Mouse (Mus musculus) liver, adult 2 months (tissue): ENCODE results near the gene Itsn1. TPM values are rescaled to one million over a fixed set of nuclear protein-coding genes. Genes with fewer than 3 reads are reported as not detected.
A peak's percentile ranks its signal among the peaks of the same experiment; 100 is the strongest.

Experiments
- DNase-seq: peaks from one replicate; pipeline ENCODE4 v3.0.0-alpha.2; 2011; ENCODE audit warnings: low read depth, low spot score; ENCODE audit errors: extremely low read depth
- H3K27ac ChIP-seq: fragments of 200-500 bp; replicated peaks from 2 replicates; pipeline ENCODE4 v1.5.1; 2012; ENCODE audit warnings: low read depth, mild to moderate bottlenecking, control low read depth, inconsistent platforms, low read length; ENCODE audit not compliant: insufficient read depth
- H3K27me3 ChIP-seq: fragments of 200-500 bp; 2 replicates; pipeline ENCODE4 v1.6.1; 2012; ENCODE audit warnings: mild to moderate bottlenecking, moderate library complexity, low read length, inconsistent platforms; ENCODE audit not compliant: control insufficient read depth, insufficient read depth
- H3K36me3 ChIP-seq: fragments of 200-500 bp; 2 replicates; pipeline ENCODE4 v1.6.1; 2012; ENCODE audit warnings: low read length, inconsistent platforms; ENCODE audit not compliant: control insufficient read depth, insufficient read depth
- H3K4me1 ChIP-seq: fragments of 200-500 bp; 2 replicates; pipeline ENCODE4 v1.6.1; 2011; ENCODE audit warnings: low read length; ENCODE audit not compliant: control insufficient read depth, insufficient read depth
- H3K4me3 ChIP-seq: fragments of 200-500 bp; 2 replicates; pipeline ENCODE4 v1.5.1; 2011; ENCODE audit warnings: low read depth, mild to moderate bottlenecking, control low read depth, low read length, moderate library complexity; ENCODE audit not compliant: insufficient read depth
- H3K79me2 ChIP-seq: fragments of 200-500 bp; 2 replicates; pipeline ENCODE4 v1.6.1; 2012; ENCODE audit warnings: inconsistent platforms, mild to moderate bottlenecking, low read length, moderate library complexity; ENCODE audit not compliant: control insufficient read depth, insufficient read depth
- H3K9ac ChIP-seq: fragments of 200-500 bp; 2 replicates; pipeline ENCODE4 v1.6.1; 2012; ENCODE audit warnings: low read depth, mild to moderate bottlenecking, control low read depth, inconsistent platforms, low read length
- CTCF ChIP-seq: fragments of 200-500 bp; IDR thresholded peaks from 2 replicates; pipeline ENCODE4 v1.5.1; 2011; ENCODE audit warnings: low read depth, low read length, control low read depth
- POLR2A ChIP-seq: fragments of 200-500 bp; IDR thresholded peaks from 2 replicates; pipeline ENCODE4 v1.6.1; 2011; ENCODE audit warnings: low read length, control low read depth; ENCODE audit not compliant: insufficient read depth; ENCODE audit errors: extremely low read depth
- WGBS: fragments of 180-500 bp; shearing (Covaris S2); methylation state at CpG from one replicate; pipeline ENCODE4 v1.1.7; 2018; 5-methylcytosine and 5-hydroxymethylcytosine counted together
- polyA plus RNA-seq: library from polyadenylated mRNA; depleted of rRNA; stranded (reverse); fragments of >200 nt; gene quantifications from 2 replicates; pipeline ENCODE4 v1.2.3, GENCODE M21; 2012
- total RNA-seq: library from RNA; depleted of rRNA; stranded (reverse); fragments of >200 nt; gene quantifications from 2 replicates; pipeline ENCODE4 v1.2.3, GENCODE M21; 2014

Gene Itsn1
- total and polyA plus RNA-seq, 2 experiments, result 13.6 to 16.3 TPM

DNA sequence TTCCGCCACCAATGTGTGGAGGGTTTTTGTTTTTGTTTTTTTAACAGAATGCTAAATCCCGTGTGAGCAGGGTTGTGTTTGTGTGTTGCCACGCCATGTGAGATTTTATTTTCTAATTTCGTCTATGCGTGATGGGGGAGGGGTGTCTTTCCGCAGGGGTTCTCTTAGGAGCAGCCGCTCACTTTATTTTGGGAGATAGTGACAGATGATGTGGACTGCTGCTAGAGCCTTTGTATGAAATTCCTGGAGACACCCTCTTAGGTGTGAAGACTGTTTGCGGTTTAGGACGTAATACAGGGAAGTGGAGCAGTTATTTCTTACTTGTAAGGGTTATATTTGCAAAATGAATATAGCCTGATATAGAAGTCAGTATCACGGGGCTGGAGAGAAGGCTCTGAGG is 176.9 kb downstream of the Itsn1 start:
- Histone ChIP-seq H3K27me3 (no peaks in the 10 kb centered on the region), H3K4me3 (no peak overlapping the region), H3K36me3 (no peaks in the 10 kb centered on the region), H3K9ac (no peak overlapping the region), H3K4me1 (no peaks in the 10 kb centered on the region), H3K27ac (no peak overlapping the region), H3K79me2 (no peaks in the 10 kb centered on the region)
- no peak for DNase-seq
- TF ChIP-seq CTCF (no peak), POLR2A (no peak)
- WGBS, result 89% methylated on average over 10 of the region's 10 CpGs

DNA sequence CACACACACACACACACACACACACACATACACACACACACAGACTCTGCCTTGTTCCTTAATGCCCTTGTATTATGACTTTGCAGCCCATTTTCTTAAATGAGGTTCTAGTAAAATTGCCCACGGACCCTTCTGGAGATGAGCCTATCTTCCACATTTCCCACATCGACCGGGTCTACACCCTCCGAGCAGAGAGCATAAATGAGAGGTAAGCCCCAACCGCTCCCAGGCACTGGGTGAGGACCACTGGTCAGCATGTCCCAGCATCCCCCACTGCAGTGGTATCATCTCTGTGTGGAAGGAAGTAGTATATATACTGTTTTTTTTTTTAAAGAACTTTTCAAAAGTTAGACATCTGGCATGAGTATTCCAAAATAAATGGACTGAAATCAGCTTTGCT is 177.6 kb downstream of the Itsn1 start:
- Histone ChIP-seq H3K9ac (no peak overlapping the region), H3K4me3 (no peak overlapping the region), H3K36me3 (no peaks in the 10 kb centered on the region), H3K27me3 (no peaks in the 10 kb centered on the region), H3K4me1 (no peaks in the 10 kb centered on the region), H3K27ac (no peak overlapping the region), H3K79me2 (no peaks in the 10 kb centered on the region)
- no peak for DNase-seq
- WGBS, result 94% methylated on average over 5 of the region's 5 CpGs
- no peak for TF ChIP-seq CTCF
- no peak for TF ChIP-seq POLR2A

- 79% methylated on average over 11 of the region's 11 CpGs for WGBS
- H3K9ac ChIP-seq, result no peak overlapping the region
- no peaks in the 10 kb centered on the region for H3K36me3 ChIP-seq
- H3K4me1 ChIP-seq, result no peaks in the 10 kb centered on the region
- no peak for TF ChIP-seq CTCF
- TF ChIP-seq POLR2A, result no peak
- no peak overlapping the region for H3K4me3 ChIP-seq
- no peaks in the 10 kb centered on the region for H3K79me2 ChIP-seq
- no peak overlapping the region for H3K27ac ChIP-seq
- DNase-seq, result no peak
- H3K27me3 ChIP-seq, result no peaks in the 10 kb centered on the region
These were observed 178.1 kb downstream of the Itsn1 start for GRCm38 (mm10) chr16:91907158-91907557.

- Histone ChIP-seq H3K79me2 (no peaks in the 10 kb centered on the region), H3K9ac (no peak overlapping the region), H3K27me3 (no peaks in the 10 kb centered on the region), H3K4me1 (no peaks in the 10 kb centered on the region), H3K36me3 (no peaks in the 10 kb centered on the region), H3K4me3 (no peak overlapping the region), H3K27ac (no peak overlapping the region)
- TF ChIP-seq POLR2A (no peak), CTCF (no peak)
- 88% methylated on average over 15 of the region's 15 CpGs for WGBS
- no peak for DNase-seq
These were observed 180.7 kb downstream of the Itsn1 start for GRCm38 (mm10) chr16:91909569-91910335.

DNA sequence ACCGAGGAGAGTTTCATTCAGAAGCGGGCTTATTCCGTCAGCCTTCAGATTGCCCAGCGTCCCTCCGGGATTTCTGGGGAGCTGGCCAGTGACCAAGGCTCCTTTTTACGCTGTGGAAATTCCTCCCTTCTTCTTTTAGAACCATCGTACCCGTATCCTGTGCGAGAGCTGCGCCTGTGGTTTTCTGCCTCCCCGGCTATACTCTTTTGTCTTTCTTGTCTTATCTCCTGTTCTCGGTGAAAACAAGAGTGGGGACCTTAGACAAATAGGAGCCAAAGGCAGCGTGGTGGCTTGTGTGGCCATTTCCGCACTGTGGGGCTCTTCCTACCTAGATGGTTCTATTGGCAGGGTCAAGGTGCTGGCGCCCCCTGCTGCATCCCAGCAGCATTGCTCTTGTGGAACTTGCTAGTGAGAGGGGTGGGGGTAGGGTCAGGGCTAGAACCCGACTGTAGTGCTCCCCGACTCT is 188.6 kb downstream of the Itsn1 start:
- H3K27me3 ChIP-seq, result no peaks in the 10 kb centered on the region
- H3K36me3 ChIP-seq, result no peaks in the 10 kb centered on the region
- H3K27ac ChIP-seq, result peak overlapping the region; percentile 32; the same call in 1 of the 2 replicates
- H3K4me3 ChIP-seq, result peak overlapping the region; percentile 27; the same call in 1 of the 2 replicates
- no peaks in the 10 kb centered on the region for H3K4me1 ChIP-seq
- no peaks in the 10 kb centered on the region for H3K79me2 ChIP-seq
- peak; percentile 56 for DNase-seq
- 18% methylated on average over 17 of the region's 17 CpGs for WGBS
- TF ChIP-seq CTCF, result peak; percentile 98
- TF ChIP-seq POLR2A, result no peak
- no peak overlapping the region for H3K9ac ChIP-seq

DNA sequence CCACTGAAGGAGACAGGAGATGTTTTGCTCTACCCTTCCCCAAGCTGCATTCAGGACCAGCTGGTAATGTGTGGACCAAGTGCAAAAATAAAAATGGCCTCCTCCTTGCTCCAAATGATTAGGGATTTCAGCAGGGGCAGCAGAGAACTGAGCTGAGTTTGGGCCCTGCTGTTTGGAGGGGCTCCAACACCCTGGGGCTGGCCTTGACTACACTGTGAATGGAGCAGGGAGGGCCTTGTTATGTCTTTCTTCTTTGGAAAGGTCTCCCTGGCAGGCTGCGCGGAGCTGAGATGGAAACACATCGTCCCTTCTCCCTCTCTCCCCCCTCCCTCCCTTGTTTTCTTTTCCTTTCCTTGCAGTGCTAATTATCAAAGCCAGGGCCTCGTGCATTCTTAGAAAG is 189.4 kb downstream of the Itsn1 start:
- WGBS, result 86% methylated on average over 4 of the region's 4 CpGs
- no peak overlapping the region for H3K9ac ChIP-seq
- DNase-seq, result no peak

More for the DNA sequence above, 189.4 kb downstream of the Itsn1 start:
- no peaks in the 10 kb centered on the region for H3K36me3 ChIP-seq
- H3K79me2 ChIP-seq, result no peaks in the 10 kb centered on the region
- H3K27me3 ChIP-seq, result no peaks in the 10 kb centered on the region
- no peaks in the 10 kb centered on the region for H3K4me1 ChIP-seq
- TF ChIP-seq CTCF, result no peak
- no peak for TF ChIP-seq POLR2A
- no peak overlapping the region for H3K4me3 ChIP-seq
- no peak overlapping the region for H3K27ac ChIP-seq
